Mouse (Mus musculus) erythroid progenitor cell, adult 5-6 weeks (primary cell): ENCODE measurements around the gene Acaa1a. TPM values are rescaled to one million over a fixed set of nuclear protein-coding genes. Genes with fewer than 3 reads are reported as not detected.
"Not testable (repeated sequence)": the region's sequence is repeated elsewhere in the genome, so short reads cannot be mapped to it uniquely, and the experiment has no call there.

Experiments
- ATAC-seq: replicated peaks from 2 replicates; pipeline ENCODE4 v1.8.0; 2016; ENCODE audit warnings: moderate number of reproducible peaks, mild to moderate bottlenecking, moderate TSS enrichment, inconsistent platforms; ENCODE audit not compliant: poor library complexity, low FRiP score, severe bottlenecking
- total RNA-seq, 2 experiments: library from RNA; stranded (forward) in 1 of 2; stranded (reverse) in 1 of 2; fragments of 150-400 nt in 1 of 2; fragments of 186-747, 209-891 nt in 1 of 2; gene quantifications; 2 replicates each; pipeline versions ENCODE4 v1.2.3 to v1.2.4; 2015 to 2017; ENCODE audit warnings: low replicate concordance in 2 of 2

Gene Acaa1a
- total RNA-seq, 2 experiments from 2014 or later = 5.2 to 5.9 TPM

DNA sequence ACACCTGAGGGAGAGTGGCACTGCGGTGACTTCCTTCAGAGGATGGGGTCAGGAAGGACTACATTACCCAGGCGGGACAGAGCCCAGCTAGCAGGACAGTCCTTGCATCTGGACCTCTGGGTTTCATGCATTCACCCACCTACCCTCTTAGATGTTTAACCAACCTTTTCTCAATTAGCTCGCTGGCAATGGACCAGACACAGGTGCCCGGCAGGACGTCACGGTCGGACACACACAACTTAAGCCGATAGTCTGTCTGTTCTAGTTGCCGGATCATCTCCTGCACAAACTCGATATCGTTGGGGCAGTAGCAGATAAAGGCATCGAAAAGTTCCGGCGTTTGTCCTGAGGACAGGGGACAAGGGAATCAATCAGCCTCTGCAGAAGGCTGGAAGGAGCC is 1.6 kb upstream of the Acaa1a start:
- no peak for ATAC-seq

DNA sequence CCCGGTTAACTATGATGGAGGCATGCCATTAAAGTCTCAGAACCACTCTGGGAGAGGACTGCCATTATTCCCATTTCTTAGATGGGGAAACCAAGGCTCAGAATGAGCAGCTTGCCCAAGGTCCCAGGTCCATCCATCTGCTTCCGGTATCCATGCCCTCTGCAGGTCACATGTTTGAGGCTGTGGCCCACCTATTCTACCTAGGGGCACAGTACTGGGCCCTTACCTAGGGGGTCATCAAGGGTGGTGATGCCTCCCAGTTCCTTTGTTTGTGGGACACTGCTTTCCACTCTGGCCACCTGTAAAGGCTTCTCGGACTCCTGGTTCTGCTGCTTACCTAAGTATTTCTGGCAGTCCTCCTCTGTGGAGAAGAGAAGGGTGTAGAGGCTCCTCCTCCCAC is 1.1 kb upstream of the Acaa1a start:
- no peak for ATAC-seq

DNA sequence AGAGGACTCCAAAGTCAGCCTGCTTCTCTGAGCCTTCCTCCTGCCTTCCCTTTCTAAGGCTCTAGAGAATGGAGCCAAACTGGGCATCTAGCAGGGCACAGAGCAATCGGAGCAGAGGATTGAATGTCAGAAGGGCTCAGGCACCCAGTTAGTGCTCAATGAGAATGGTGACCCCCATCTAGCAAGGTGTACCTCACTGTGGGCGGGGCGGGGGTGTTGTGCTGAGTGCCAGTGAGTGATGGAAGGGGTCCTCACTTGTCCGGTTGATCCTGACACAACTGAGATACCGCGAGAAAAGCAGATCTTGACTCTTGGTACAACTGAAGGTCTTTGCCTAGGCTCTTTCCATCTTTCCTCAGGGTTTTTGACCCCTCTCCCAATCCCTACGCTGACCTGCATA is 370 bp upstream of the Acaa1a start:
- ATAC-seq = no peak

DNA sequence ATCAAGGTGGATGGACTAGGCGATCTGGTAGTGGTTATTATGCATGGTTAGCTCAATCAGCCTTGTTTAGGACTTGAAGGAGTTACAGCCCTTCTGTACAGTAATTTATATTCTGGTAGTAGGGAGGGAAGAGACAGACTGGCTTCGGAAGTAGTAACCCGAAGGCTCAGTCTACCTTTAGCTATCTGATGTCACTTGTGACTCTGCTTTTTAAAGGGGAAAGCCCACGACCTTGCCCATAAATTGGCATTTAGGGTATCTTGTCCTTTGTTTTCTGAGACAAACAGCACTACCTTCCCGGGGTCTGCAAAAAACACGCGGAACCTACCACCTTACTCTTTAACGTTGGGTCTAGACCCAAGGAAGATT is 720 bp downstream of the Acaa1a start:
- peak; percentile 16; the same call in 1 of the 2 replicates for ATAC-seq

DNA sequence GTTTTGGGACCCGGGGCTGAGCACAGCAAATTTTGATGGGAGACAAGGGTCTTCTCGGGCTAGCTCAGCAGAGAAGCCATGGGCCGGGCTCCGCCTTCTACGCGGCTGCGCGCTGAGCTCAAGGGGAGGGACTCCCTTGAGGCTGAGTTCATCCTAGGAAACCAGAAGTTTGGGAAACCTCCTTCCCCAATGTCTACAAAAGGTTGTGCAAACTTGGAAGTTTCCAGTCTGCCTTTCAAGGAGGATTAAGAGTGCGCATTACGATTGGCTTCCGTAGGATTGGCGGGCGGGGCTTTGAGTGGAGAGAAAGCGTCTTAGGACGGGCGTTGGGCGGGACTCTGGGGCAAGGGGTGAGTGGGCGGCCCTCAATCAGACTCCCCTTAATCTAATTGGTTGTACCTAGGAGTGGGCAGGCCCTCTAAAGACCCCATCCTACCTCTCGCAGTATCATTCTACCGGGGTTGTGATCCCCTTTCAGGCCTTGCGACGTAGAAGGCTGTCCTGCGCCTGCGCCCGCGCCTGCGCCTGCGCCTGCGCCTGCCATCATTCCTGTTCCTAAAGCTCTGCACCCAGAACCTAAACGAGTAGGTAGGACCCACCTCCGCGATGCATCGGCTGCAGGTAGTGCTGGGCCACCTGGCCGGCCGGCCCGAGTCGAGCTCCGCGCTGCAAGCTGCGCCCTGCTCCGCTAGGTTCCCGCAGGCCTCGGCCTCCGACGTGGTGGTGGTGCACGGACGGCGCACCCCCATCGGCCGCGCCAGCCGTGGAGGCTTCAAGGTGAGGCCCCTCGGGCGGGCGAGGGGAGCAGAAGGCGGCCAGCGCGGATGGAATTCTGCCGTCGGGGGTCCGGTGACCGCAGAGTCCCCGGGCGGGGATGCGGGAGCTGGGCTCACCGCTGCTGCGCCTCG is 1.7 kb downstream of the Acaa1a start, which contains the start of gene Myd88:
Myd88 (minus strand) TSS at position 503 of the 908 bp plus-strand sequence.
- ATAC-seq = peak; percentile 77

DNA sequence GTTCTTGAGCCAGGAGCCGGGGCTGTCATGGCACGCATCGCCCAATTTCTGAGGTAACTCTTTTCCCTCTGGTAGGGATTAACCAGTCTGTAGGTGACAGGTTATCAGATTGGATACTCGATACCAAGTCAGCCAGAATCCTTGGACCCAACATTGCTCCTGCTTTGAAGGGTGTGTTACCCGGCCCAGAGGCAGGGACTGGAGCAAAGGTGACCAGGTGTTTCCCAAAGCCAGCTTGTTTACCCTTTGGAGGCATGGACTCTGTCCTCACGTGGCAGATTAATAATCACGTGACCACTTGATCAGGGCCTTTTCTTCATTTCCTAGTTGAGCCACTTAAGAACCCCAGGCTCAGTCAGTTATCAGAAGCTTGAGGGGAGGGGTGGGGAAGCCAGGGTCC is 3.3 kb downstream of the Acaa1a start:
- ATAC-seq = no peak

DNA sequence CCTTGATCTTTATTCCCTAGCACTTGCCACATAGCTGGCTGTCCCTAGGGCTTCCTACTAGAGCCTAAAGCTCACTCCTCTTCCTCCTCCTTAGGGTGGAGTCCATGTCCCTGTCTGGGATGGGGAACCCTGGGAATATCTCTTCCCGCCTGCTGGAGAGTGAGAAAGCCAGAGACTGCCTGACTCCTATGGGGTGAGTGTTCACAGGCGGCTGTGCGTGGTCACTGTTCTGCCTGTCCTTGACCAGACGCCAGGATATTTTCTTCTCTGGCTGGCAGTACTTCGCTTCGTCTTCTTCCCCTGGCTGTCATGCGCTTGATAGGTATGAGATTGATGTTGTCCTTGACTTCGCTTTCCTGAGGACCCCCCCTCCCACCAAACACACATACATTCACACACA is 6.9 kb downstream of the Acaa1a start:
- no peak for ATAC-seq

DNA sequence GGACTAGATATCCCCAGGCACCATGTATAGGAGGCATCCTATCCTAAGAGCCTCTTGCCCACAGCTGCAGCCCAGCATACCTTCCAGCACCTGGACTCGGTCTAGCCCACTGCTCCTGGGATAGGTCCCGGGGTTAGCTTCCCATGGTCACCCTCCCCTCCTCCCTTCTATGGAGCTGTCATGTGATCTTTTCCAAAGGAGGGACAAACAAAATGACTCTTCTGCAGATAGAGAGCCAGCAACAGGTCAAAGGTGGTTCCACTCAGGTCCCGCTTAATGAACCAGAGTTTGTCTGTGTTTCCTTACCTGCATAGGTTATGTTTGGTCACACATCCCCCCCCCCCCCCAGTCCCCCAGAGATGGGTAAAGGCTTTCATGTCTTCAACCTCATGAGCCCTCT is 11.1 kb downstream of the Acaa1a start:
- no peak for ATAC-seq

DNA sequence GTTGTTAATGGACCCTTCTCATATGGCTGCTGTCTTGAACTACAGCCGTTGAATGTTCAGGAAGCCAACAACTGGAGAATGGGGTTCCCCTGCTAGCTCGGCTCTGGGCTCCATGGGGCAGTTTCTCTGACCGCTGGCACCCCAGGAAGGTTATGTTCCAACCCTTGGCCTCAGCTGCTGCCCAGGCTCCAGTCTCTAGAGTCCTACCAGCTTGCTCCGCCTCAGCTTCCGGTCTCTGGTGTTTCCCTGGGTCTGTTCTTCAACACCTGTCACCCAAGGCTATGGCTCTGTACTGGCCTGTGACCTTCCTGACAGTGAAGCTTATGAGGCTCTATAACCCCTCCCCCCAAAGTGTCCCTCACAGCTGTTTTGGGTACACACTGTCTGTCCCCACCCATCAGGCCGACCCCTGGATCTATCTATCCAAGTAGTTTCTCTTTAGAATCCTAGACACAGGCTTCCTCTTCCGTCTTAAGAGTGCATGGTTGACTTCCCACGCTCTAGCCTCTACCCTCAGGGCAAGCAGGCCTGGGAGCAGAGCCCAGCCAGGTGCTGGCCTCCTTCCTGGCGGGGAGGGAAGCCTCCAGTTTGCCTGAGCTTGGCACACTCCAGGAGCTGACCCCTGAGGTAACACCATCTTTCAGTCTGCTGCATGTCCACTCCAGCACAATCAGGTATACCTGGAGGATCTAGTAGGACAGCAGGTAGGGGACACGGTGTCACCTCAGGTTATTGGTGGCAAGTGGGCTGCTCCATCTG is 11.7 kb downstream of the Acaa1a start:
- ATAC-seq = no peak

DNA sequence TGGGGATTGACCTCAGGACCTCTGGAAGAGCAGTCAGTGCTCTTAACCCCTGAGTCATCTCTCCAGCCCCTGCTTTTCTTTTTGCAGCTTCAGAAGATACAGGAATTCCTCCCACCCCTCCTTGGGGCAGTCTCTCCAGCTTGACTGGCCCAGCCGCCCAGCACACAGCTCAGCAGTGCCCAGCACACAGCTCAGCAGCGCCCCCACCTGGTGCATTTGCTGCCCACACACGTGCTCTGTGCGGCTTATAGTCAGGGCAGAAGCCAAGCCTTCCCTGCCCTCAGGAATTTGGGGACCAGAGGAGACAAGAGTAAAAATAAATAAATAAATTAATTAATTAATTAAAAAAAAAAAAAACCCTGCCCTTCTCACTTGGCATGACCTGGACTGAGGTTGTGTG is 12.6 kb downstream of the Acaa1a start:
- ATAC-seq = peak; percentile 70; the same call in 1 of the 2 replicates

DNA sequence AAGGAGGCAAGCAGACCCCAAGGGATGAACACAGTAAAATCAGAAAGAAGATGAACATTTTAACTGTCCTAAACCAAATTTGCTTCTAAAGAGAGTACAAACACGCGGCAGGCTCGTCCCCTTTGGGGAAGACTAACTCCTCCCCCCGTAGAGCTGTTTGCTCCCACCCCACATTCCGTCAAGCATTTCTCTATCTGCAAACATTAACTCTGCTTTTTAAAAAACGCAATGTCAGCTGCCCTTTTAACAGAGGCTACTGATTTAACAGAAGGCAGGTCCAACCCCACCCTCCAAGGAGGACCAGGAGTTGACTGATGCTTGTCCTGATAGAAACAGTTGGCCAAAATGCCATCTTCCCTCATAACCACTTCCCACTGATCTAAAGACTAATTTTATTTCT is 14.4 kb downstream of the Acaa1a start:
- no peak for ATAC-seq

DNA sequence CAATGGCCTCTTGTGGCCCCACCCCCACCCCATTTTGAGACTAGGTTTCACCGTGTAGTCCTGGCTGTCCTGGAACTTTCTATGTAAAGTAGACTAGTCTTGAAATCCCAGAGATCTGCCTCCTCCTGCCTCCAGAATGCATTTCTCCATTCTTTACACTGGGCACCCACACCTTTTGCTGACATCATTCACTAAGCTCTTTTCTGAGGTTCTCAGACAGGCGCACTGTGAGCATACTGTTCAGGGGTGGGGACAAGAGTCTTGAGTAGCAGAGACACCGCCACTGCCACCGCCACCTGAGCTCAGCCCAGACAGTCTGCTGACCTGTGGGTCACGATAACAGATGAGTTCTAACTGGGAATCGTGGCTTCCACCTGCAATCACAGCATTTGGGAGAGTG is 16.5 kb downstream of the Acaa1a start:
- ATAC-seq = no peak

DNA sequence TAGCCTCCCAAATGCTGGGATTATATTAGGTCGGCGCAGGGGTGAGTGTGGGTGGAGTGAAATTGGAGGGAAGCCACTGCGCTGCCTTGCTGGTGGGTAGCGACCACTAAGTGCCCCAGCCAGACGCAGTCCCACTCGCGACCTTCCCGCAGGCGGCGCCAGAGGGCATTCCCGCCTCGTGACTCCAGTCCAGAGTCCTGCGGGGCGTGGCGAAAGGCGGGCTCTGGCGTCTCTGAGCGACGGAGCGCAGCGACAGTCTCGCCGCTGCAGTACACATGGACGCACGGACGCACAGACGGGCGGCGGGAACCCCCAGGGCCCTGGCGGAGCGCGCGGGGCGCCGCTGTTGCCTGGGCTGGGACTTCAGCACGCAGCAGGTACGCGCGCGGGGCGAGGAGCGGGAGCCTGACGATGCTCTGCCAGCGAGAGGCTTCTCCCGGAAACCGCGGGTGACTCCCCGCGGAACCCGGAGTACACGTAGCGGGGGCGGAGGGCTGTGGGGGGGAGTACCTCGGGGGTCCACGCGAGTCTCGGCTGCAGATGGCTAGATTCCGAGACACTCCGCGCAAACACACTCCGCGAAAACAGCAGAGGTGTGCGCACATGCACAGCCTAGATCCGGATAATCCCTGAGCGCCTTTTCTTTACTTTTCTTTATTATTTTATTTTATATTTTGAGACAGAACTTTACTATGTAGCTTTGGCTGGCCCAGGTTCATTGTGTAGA is 18.0 kb downstream of the Acaa1a start, which contains the start of gene Xylb:
Xylb (plus strand) TSS at position 51 of the 727 bp plus-strand sequence.
- peak; percentile 94 for ATAC-seq

DNA sequence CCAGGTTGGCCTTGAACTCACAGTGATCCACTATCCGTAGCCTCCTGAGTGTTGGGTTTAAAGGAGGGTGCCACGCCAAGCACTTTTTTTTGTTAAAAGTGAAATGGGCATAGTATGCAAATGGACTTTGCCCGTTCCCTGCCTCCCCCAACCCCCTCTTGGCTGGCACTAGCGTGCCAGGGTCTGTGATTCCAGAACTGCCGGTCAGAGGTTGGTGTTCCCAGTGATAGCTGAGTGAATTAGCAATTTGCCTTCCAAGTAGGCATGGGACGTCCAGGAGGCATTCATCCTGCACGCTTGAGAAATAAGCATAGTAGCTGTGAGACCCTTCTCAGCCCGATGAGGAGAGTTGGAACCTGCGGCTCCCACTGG is 18.6 kb downstream of the Acaa1a start:
- ATAC-seq = no peak

DNA sequence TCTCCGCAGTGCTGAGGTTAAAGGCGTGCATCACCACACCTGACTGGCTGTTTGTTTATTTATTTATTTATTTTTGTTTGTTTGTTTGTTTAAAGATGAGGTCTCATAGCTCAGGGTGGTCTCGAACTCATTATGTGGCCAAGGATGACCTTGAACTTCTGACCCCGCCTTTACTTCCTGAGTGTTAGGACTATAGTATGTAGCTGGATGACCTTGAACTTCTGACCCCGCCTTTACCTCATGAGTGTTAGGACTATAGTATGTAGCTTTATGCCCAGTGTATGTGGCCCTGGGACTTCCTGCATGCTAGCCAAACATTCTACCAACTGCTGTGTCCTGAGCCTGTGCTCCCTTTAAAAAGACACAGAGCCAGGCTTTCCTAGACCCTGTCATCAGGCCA is 21.9 kb downstream of the Acaa1a start:
- ATAC-seq = no peak

DNA sequence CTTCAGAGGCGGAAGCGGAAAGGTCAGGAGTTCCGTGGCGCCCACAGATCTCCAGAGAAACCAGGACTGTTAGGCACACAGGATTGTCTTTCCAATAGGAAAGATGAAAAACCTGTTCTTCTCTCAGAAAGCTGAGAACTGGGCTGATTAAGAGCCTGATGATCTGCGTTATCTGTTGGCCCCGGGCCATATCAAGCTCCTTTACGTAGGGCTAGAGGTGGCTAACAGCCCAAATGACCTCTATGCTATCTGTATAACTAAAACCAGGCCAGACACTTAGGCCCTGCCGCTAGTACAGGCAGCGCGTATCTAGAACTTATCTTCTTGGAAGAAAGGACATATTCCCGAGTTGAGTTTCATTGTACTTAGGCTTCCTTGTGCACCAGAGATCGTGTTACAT is 23.8 kb downstream of the Acaa1a start:
- ATAC-seq = no peak

DNA sequence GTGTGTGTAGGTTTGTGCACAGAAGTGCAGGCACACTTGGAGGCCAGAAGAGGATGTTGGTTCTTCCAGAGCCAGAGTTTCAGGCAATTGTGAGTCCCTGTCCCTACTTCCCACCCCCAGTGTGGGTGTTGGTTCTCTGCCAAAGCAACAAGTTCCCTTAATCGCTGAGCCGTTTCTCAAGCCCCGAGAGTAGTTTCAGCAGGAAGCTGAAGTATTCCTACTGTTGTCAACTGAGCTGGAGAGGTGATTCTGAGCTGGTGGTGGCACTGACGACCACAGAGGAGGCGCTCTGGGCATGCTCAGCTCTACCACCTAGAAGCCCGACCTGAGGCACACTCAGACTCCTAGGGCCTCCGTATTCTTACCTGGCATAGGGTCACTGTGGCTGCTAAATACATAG is 25.8 kb downstream of the Acaa1a start, which contains the start of gene Slc22a14:
Slc22a14 (minus strand) TSS at position 270 of the 400 bp plus-strand sequence.
- ATAC-seq = no peak

DNA sequence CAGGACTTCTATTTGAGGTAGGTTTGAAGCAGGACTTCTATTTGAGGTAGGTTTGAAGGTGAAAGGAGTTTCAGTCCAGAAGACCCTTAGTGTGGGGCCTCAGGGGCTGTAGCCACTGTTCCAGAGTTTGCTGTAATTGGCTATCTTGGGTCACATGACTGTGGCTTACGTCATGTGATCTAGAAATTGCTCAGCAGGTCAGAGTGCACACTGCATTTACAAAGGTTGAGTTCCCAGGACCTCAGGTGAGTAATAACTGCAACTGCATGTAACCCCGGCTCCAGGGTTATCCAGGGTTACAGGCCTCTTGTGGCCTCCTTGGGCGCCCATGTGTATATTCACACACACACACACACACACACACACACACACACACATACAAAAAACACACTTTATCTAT is 28.9 kb downstream of the Acaa1a start:
- ATAC-seq = no peak

DNA sequence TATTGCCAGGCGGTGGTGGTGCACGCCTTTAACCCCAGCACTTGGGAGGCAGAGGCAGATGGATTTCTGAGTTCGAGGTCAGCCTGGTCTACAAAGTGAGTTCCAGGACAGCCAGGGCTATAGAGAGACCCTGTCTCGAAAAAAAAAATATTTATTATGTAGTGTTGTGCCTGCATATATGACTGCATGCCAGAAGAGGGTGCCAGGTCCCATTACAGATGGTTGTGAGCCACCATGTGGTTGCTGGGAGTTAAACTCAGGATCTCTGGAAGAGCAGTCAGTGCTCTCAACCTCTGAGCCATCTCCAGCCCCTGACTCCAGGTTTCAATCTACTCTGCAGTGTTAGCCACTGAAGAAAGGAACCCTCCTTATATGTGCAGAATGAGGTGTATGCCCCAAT is 31.3 kb downstream of the Acaa1a start:
- ATAC-seq = not testable (repeated sequence)

DNA sequence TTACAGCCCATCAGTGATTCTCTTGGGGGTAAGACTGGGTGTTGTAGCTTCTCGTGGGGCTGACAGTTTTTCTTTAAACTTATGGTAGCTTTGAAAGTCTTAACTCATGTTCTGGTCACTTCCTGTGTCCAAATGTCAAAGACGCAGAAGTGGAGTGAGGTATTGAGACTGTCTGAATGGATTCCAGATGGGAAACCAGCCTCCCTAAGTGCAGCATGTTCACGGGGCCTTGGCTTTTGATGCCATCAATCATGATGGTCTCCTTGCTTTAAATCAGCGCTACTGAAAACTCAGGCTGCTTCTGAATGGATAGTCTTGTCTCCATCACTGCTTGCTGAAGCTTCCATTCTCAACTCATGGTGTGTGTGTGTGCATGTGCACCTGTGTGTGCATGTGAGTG is 31.8 kb downstream of the Acaa1a start:
- no peak for ATAC-seq
